Mouse (Mus musculus) hindbrain, embryonic 11.5 days (tissue): ENCODE results near the gene Gal. TPM values are rescaled to one million over a fixed set of nuclear protein-coding genes. Genes with fewer than 3 reads are reported as not detected.

Experiments
- ATAC-seq: fragments of 200-750 bp; cut with Nextera tagmentation; 2 replicates; pipeline ENCODE4 v1.8.0; 2017; ENCODE audit warnings: mild to moderate bottlenecking, moderate TSS enrichment, moderate library complexity; ENCODE audit not compliant: low FRiP score
- DNase-seq: peaks from one replicate; pipeline ENCODE4 v3.0.0-alpha.2; 2015; ENCODE audit warnings: low spot score
- H3K27ac ChIP-seq: fragments of 300-500 bp; sonication (generic); 2 replicates; pipeline ENCODE4 v1.5.1; 2014; ENCODE audit warnings: mild to moderate bottlenecking, low read depth, low read length
- H3K27me3 ChIP-seq: fragments of 300-500 bp; sonication (generic); 2 replicates; pipeline ENCODE4 v1.6.1; 2014; ENCODE audit warnings: mild to moderate bottlenecking, low read length, moderate library complexity, mixed read lengths; ENCODE audit not compliant: control insufficient read depth, insufficient read depth
- H3K36me3 ChIP-seq: fragments of 300-500 bp; sonication (generic); 2 replicates; pipeline ENCODE4 v1.6.1; 2014; ENCODE audit warnings: mild to moderate bottlenecking, low read length, moderate library complexity, mixed read lengths; ENCODE audit not compliant: control insufficient read depth, insufficient read depth
- H3K4me1 ChIP-seq: fragments of 300-500 bp; sonication (generic); replicated peaks from 2 replicates; pipeline ENCODE4 v1.6.1; 2014; ENCODE audit warnings: low read length, mixed read lengths; ENCODE audit not compliant: control insufficient read depth, insufficient read depth
- H3K4me2 ChIP-seq: fragments of 300-500 bp; sonication (generic); replicated peaks from 2 replicates; pipeline ENCODE4 v1.6.1; 2014; ENCODE audit warnings: mild to moderate bottlenecking, low read depth, low read length
- H3K4me3 ChIP-seq: fragments of 300-500 bp; sonication (generic); 2 replicates; pipeline ENCODE4 v1.5.1; 2014; ENCODE audit warnings: low read depth, low read length
- H3K9ac ChIP-seq: fragments of 300-500 bp; sonication (generic); 2 replicates; pipeline ENCODE4 v1.6.1; 2014; ENCODE audit warnings: low read depth, low read length
- H3K9me3 ChIP-seq: fragments of 300-500 bp; sonication (generic); 2 replicates; pipeline ENCODE4 v1.6.1; 2016; ENCODE audit warnings: low read length; ENCODE audit not compliant: control insufficient read depth
- WGBS: fragments of 180-500 bp; shearing (Covaris S2); extraction: QIAGEN DNeasy Blood & Tissue Kit; methylation state at CpG from one replicate; pipeline ENCODE4 v1.1.7; 2014; 5-methylcytosine and 5-hydroxymethylcytosine counted together
- polyA plus RNA-seq: library from polyadenylated mRNA; unstranded; fragments of >200 nt; fragmentation: Nextera tagmentation; extraction: Ambion mirVana; gene quantifications from 2 replicates; pipeline ENCODE4 v1.2.1, GENCODE M21; 2014

Gene Gal
- polyA plus RNA-seq = 1.3 and 3.5 TPM in 2 replicates

DNA sequence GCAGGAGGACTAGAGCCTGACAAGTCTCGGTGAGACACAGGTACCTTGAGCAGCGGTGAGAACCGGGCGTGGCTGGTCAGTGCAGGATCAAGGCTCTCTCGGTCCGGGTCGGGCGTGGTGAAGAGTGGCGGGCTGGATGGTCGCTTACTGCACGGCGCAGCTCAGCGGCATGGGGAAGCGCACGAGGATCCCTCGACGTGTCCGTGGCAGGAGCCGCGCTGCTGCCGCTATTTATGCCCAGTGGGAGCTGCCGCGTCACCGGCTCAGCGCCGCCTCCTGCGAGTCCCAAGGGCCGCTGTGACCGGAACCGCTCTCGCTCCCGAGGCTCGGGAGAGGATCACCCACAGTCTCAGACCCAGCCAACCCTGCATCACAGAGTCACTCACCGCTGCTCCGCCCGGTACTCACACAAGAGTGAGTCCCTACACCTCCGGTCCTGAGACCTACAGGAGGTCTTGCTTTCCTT, at the start of gene Gal:
TSS of gene Gal (minus strand) at position 277 of the 466 bp plus-strand sequence.
- peak; percentile 42 for DNase-seq
- Histone ChIP-seq H3K4me1 (no peaks in the 10 kb centered on the region), H3K4me2 (peak within 1 kb of the TSS; percentile 46), H3K4me3 (peak within 1 kb of the TSS; percentile 23), H3K27ac (no peak within 1 kb of the TSS), H3K9ac (0 out of 2 replicates have a peak within 1 kb of the TSS, but pooled peaks have one; percentile 11), H3K9me3 (no peaks in the 10 kb centered on the region), H3K36me3 (no peaks in the 10 kb centered on the region), H3K27me3 (peaks cover 19% of the 10 kb centered on the region)
- 6% methylated on average over 28 of the region's 37 CpGs for WGBS
- peak; percentile 33; the same call in 1 of the 2 replicates for ATAC-seq

GRCm38 (mm10) chr19:3459986-3460385, 45.6 kb upstream of the Gal start:
- DNase-seq = no peak
- H3K9ac ChIP-seq = no peak overlapping the region
- no peak overlapping the region for H3K4me3 ChIP-seq
- no peaks in the 10 kb centered on the region for H3K27me3 ChIP-seq
- no peak overlapping the region for H3K27ac ChIP-seq
- no peak overlapping the region for H3K4me2 ChIP-seq
- WGBS = 95% methylated on average over 3 of the region's 3 CpGs
- no peak for ATAC-seq
- no peaks in the 10 kb centered on the region for H3K4me1 ChIP-seq
- H3K36me3 ChIP-seq = peaks cover 29% of the 10 kb centered on the region
- no peaks in the 10 kb centered on the region for H3K9me3 ChIP-seq

GRCm38 (mm10) chr19:3458331-3459099, 44.2 kb upstream of the Gal start:
- H3K27ac ChIP-seq = no peak overlapping the region
- H3K36me3 ChIP-seq = peaks cover 22% of the 10 kb centered on the region
- DNase-seq = no peak
- H3K9ac ChIP-seq = no peak overlapping the region
- H3K9me3 ChIP-seq = no peaks in the 10 kb centered on the region
- no peak for ATAC-seq
- H3K4me2 ChIP-seq = no peak overlapping the region
- H3K4me1 ChIP-seq = no peaks in the 10 kb centered on the region
- H3K4me3 ChIP-seq = no peak overlapping the region
- 92% methylated on average over 6 of the region's 6 CpGs for WGBS
- H3K27me3 ChIP-seq = no peaks in the 10 kb centered on the region

- peaks cover 22% of the 10 kb centered on the region for H3K36me3 ChIP-seq
- no peak for DNase-seq
- H3K4me2 ChIP-seq = no peak overlapping the region
- H3K9me3 ChIP-seq = no peaks in the 10 kb centered on the region
- H3K27me3 ChIP-seq = no peaks in the 10 kb centered on the region
- H3K9ac ChIP-seq = no peak overlapping the region
- H3K4me1 ChIP-seq = no peaks in the 10 kb centered on the region
- H3K4me3 ChIP-seq = no peak overlapping the region
- no peak overlapping the region for H3K27ac ChIP-seq
- 89% methylated on average over 4 of the region's 4 CpGs for WGBS
- no peak for ATAC-seq
Observed at GRCm38 (mm10) chr19:3457700-3458099, 43.4 kb upstream of the Gal start.

GRCm38 (mm10) chr19:3451649-3452048, 37.3 kb upstream of the Gal start:
- Histone ChIP-seq H3K4me2 (no peak overlapping the region), H3K36me3 (peaks cover 6% of the 10 kb centered on the region), H3K4me3 (no peak overlapping the region), H3K9me3 (no peaks in the 10 kb centered on the region), H3K27me3 (no peaks in the 10 kb centered on the region), H3K27ac (no peak overlapping the region), H3K4me1 (no peaks in the 10 kb centered on the region), H3K9ac (no peak overlapping the region)
- ATAC-seq (peak; percentile 54; the same call in 1 of the 2 replicates), DNase-seq (peak; percentile 13)
- WGBS = 64% methylated on average over 6 of the region's 6 CpGs

GRCm38 (mm10) chr19:3451170-3451569, 36.8 kb upstream of the Gal start:
- Histone ChIP-seq H3K4me3 (no peak overlapping the region), H3K27me3 (no peaks in the 10 kb centered on the region), H3K9me3 (no peaks in the 10 kb centered on the region), H3K27ac (no peak overlapping the region), H3K4me2 (no peak overlapping the region), H3K9ac (no peak overlapping the region), H3K4me1 (no peaks in the 10 kb centered on the region), H3K36me3 (peaks cover 6% of the 10 kb centered on the region)
- DNase-seq (peak; percentile 88), ATAC-seq (peak; percentile 71)
- WGBS = 29% methylated on average over 6 of the region's 6 CpGs

- Histone ChIP-seq H3K27ac (no peak overlapping the region), H3K4me2 (no peak overlapping the region), H3K4me1 (no peaks in the 10 kb centered on the region), H3K27me3 (no peaks in the 10 kb centered on the region), H3K36me3 (peaks cover 3% of the 10 kb centered on the region; the same call in 1 of the 2 replicates), H3K9me3 (no peaks in the 10 kb centered on the region), H3K9ac (no peak overlapping the region), H3K4me3 (no peak overlapping the region)
- WGBS = 95% methylated on average over 3 of the region's 3 CpGs
- DNase-seq (no peak), ATAC-seq (peak; percentile 53; the same call in 1 of the 2 replicates)
Observed at GRCm38 (mm10) chr19:3450714-3451113, 36.4 kb upstream of the Gal start.

DNA sequence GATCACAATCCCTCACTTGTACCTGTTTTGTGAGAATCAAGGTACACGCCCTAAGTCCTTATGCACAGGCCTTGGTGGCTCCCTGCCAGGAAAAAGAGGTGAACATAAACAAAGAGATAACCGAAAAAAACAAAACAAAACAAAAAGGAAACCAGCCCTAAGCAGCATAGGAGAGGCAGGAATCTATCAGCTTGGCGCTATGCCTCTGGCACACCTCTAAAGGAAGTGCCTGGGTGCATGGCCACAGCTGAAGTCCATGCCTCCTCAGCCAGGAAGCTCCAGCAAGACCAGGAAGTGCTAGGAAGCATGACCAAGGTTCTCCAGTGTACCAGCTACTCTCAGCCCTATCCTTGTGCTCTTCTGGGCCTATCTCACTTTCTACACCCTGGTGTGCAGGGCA, 34.9 kb upstream of the Gal start:
- no peaks in the 10 kb centered on the region for H3K27me3 ChIP-seq
- no peaks in the 10 kb centered on the region for H3K36me3 ChIP-seq
- ATAC-seq = no peak
- no peak overlapping the region for H3K4me3 ChIP-seq
- H3K9me3 ChIP-seq = no peaks in the 10 kb centered on the region
- no peak overlapping the region for H3K9ac ChIP-seq
- no peak overlapping the region for H3K4me2 ChIP-seq
- H3K4me1 ChIP-seq = no peaks in the 10 kb centered on the region
- H3K27ac ChIP-seq = no peak overlapping the region
- no peak for DNase-seq
- WGBS = 78% methylated on average over 3 of the region's 3 CpGs

GRCm38 (mm10) chr19:3447348-3447747, 33.0 kb upstream of the Gal start:
- H3K4me2 ChIP-seq = no peak overlapping the region
- DNase-seq = no peak
- no peaks in the 10 kb centered on the region for H3K27me3 ChIP-seq
- WGBS = 74% methylated on average over 3 of the region's 3 CpGs
- no peak for ATAC-seq
- H3K4me3 ChIP-seq = no peak overlapping the region
- no peak overlapping the region for H3K9ac ChIP-seq
- no peaks in the 10 kb centered on the region for H3K36me3 ChIP-seq
- no peaks in the 10 kb centered on the region for H3K4me1 ChIP-seq
- no peaks in the 10 kb centered on the region for H3K9me3 ChIP-seq
- no peak overlapping the region for H3K27ac ChIP-seq
